Mouse (Mus musculus) lung, postnatal 14 days (tissue): ENCODE results near the gene Mcidas.

Experiments used
- DNase-seq: peaks from one replicate; pipeline ENCODE4 v3.0.0; 2021

Gene Mcidas

DNA sequence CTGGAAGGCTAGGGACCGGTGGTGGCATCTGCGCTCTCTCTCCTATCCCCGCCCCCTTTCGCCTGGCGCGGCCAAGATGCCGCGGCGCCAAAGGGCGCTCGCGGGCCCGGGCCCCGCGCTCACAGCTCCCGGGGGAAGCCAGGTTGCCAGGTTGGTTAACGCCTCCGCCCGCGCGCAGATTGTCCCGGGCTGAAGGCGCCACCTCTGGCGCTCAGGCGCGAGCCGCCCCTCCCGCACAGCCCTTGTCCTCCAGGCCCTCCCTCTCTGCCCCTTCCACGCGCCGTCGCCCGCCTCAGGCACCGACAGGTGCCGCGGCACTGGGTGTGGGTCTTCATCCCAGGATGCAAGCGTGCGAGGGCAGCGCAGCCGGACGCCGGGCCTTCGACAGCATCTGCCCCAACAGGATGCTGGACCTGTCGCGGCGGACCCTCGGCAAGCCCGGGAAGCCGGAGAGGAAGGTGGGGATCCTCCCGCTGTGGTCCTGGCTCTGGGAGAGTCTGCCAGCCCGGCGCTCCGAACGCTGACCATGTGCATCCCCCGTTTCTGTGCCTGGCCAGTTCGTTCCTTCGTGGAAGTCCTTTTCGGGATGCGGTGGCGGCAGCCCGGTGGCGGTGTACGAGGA lies at the start of gene Mcidas:
Gene Mcidas, plus strand, starts transcription at position 315 of the 622 bp plus-strand sequence.
- DNase-seq, result peak; percentile 16

DNA sequence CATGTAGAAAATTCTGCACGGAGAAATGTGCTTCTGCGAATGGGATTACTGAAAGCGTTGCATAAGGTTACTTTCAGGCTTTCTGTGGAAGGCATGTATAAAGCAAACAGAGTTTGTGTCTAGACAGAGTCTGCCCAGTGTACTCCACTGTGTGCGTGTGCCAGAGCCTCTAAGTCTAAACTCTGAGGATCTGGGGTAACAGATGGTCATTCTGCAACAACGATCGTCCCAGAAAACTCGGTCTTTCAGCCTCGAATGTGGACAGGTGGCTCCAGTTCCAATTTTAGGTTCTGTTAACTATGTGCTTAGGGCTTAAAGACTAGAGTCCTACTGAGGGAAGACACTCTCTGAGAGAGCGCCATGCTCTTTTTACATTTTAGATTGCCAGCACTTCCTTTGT lies 48.3 kb upstream of the Mcidas start:
- DNase-seq, result no peak

DNA sequence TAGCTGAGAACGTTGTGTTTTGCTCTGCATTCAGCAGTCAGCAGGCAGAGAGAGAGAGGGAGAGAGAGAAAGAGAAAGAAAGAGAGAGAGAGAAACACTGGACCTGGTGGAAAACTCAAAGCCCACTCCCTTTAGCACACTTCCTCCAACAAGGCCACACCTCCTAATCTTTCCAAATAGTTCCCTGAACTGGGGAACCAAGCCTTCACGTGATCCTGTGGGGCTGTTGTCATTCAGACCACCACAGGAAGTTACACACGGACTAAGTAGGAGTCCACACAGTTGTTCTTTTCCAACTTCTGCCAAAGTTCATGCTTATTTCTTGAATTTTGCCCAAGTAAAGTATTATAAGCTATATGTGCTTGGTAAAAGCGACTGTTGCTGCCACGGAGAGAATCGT lies 47.7 kb upstream of the Mcidas start:
- DNase-seq, result no peak

DNA sequence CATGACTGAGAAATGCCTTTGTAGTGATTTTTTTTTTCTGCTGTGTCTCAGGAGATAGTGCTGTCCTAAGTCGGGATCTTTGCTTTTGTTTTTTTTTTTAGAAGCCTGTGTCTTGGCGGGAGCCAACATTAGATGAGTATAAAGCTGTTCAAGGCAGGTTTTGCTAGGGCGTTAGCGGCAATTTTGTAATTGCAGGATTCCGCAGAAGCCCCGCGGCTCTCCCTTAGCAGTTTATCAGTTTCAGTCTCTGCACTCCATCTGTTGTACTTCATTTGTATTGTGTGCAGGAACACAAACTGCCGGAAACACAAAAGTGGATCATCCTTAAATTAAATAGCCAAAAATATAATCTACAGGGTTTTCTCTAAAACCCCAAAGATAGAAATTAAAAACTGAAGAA lies 39.6 kb upstream of the Mcidas start:
- DNase-seq, result no peak

DNA sequence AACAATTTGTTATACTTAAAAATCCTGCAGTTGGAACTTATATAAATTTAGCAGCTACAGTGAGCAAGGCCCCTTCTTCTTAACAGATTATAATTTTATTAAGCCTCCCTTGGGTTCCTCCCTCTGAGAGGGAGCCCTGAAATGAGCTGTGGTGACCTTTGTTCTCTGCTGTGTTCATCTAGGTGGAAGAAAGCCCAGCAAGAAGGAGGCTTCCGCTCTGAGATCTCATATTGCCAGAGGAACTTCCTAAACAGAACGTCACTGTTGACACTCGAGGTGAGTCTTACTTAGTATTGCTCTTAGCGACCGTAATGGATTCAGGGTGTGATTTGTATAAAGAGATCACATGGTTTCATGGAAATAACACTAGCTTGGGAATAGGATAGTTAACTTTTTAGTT lies 30.6 kb upstream of the Mcidas start:
- DNase-seq, result no peak

DNA sequence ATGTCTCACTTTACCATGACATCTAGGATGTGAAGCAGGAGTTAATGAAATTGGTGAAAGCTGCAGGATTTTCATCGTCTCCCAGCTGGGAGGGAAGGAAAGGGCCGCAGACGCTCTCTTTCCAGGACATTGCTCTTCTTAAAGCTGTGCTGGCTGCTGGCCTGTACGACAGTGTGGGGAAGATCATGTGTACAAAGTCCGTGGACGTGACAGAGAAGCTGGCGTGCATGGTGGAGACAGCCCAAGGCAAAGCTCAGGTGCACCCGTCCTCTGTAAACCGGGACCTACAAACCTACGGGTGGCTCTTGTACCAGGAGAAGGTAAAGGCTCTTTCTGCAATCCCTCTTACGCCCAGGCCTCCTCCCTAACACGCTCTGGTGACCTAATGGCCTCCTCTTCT lies 29.2 kb upstream of the Mcidas start:
- DNase-seq, result no peak

DNA sequence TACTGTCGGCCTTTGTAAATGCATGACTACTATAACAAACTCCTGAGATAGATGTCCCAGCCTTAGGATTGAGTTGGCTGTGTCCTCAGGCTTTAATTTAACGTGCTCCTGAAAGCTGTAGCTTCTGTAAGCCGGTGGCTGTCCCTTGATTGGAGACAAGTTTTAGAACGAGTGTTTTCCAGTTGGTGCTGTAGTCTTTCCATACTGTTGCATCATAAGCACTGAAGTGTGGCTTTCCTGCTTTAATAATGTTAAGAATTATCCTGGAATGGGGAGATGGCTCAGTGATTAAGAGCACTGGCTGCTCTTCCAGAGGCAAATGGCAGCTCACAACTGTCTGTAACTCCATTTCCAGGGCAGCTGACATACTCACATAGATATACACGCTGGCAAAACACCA lies 26.4 kb upstream of the Mcidas start:
- DNase-seq, result no peak

DNA sequence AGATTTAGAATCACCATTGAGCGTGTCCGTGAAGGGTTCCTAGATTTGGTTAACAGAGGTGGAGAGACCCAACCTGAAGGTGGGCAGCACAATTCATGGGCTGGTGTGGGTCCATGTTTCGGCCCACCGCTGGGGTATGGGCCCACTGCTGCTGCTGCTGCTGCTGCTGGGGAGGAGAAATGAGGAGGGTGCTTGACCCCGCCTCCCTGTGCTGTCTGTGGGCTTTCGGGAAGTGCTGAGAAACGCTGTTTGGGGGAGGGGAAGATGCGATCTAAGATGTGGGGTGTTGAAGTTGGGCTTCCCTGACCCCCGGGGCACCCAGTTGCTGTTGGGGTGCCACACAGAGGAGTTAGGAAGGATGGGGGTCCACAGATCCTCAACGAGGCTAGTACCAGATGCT lies 16.9 kb upstream of the Mcidas start:
- DNase-seq, result no peak

DNA sequence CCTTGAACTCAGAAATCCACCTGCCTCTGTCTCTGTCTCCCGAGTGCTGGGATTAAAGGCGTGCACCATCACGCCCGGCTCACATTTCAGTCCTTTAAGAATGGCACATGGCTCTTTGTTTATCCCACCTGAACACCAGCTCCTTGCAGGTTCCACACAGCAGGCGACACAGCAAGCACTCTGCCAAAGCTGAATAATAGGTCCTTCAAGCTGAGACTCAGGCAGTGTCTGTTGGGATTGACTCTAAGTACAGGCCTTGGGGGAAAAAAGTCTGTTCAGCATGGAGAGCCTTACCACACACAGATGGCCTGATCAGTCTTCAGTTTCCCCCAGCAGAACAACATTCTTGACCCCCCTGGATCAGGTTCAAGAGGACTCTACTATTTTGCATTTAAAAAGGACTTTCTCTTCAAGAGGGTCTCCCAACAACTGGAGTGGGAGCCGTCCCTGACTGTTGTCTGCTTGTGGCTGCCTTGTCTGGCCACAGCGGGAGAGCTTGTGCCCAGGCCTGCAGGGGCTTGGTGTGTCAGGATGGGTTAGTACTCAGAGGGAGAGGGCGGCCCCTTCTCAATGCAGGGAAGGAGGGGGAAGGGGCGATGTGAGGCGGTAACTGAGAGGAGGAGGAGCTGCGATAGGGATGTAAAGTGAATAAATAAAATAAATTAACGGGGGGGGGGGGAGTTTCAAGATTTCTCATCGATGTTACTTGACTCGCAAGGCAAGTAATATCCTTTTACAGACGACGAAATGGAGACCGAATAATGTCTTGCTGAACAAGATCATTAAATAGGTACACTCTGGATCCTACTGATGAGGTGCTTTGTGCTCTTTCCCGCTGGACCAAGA lies 7.8 kb upstream of the Mcidas start:
- DNase-seq, result no peak

DNA sequence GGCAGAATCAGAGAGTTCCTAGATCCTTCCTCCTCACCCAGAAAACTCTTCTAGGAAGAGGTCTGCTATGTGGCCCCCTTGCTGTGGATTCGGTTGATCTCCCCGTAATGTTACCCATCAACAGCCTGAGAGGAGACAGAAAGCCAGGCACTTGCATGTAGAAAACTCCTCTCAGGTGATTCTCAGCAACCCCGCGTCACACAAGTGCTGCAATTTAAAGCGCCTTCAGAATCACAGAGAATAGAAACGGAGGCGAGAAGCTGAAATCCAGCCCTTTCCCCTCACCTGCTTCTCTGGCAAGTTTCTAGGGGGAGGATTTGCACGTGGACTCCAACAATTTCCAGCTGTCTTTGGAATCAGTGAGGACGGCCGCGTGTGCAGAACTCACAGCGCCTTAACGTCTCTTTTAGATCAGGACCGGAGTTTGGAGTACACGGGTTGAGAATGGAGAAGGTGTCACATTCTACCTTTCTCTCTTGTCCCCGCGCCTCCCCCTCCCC lies 7.1 kb upstream of the Mcidas start:
- no peak for DNase-seq

DNA sequence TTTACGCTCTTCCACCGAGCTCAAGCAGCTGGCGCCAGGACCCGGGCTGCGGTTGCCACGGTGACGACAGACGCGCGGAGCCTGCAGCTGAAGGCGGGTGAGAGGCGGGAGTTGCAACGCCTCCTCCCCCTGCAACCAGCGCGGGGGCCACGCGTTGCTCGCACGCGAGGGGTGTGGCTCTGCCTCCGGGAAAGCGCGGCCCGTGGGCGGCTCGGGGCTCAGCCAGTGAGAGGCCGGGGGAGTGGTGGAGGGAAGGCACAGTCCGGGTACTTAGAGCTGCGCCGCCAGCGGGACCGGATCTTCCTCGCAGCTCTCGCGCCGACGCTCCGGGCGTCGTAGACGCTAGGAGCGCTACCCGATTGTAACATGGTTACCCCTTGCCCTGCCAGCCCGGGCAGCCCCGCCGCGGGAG lies 6.1 kb upstream of the Mcidas start, which contains the start of gene Ccno:
Gene Ccno, plus strand, starts transcription at position 271 of the 412 bp plus-strand sequence.
- peak; percentile 94 for DNase-seq

DNA sequence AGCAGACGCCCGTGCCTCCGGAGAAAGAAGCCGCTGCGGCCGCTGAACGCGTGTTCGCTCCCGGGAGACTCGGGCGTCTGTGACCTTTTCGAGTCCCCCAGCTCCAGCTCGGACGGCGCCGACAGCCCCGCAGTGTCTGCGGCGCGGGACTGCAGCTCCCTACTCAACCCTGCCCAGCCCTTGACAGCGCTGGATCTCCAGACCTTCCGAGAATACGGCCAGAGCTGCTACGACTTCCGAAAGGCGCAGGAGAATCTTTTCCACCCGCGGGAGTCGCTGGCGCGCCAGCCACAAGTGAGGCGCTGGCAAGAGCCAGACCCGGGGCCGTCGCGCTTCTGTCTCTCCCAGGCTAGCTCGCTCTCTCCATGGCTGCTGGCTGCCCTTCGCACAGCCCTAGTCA lies 5.7 kb upstream of the Mcidas start:
- no peak for DNase-seq

DNA sequence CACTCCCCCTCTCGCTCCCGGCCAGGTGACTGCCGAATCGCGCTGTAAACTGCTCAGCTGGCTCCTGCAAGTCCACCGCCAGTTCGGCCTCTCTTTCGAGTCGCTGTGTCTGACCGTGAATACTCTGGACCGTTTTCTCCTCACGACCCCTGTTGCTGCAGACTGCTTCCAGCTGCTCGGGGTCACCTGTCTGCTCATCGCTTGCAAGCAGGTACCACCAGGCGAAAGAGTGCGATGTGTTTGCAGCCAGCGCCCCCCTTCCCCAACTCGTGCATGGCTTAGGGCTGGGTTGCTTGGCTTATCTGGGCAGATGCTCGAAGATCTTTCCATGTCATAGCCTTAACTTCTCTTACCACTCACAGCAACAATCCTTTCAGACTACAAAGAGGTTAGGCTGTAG lies 4.8 kb upstream of the Mcidas start:
- DNase-seq, result no peak

DNA sequence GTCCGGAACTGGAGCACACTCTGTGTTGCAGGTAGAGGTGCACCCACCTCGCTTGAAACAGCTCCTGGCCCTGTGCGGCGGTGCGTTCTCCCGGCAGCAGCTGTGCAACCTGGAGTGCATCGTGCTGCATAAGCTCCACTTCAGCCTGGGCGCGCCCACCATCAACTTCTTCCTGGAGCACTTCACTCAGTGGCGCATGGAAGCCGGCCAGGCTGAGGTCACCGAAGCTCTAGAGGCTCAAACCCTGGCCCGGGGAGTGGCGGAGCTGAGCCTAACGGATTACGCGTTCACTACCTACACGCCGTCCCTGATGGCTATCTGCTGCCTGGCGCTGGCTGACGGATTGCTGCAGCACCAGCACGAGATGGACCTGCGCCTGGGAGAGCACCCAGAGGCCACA lies 4.1 kb upstream of the Mcidas start:
- DNase-seq, result peak; percentile 57

DNA sequence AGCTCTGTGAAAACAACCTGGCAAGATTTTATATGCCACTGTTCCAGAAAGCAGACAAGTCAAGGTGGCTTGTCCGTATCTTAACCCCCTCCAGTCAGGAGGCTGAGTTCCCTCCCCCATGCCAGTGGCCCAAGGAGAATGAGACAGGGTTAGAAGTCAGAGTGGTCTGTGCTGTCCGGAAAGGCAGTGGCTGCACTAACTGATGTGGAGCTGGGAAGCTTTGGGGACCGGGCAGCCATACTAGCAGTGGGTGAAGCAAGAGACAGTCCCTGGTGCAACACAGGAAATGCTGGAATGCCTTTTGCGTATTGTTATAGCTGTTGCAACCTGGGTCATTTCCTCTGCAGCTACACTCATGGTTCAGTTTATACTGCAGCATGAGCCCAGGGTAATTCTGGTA lies 3.3 kb upstream of the Mcidas start:
- no peak for DNase-seq

DNA sequence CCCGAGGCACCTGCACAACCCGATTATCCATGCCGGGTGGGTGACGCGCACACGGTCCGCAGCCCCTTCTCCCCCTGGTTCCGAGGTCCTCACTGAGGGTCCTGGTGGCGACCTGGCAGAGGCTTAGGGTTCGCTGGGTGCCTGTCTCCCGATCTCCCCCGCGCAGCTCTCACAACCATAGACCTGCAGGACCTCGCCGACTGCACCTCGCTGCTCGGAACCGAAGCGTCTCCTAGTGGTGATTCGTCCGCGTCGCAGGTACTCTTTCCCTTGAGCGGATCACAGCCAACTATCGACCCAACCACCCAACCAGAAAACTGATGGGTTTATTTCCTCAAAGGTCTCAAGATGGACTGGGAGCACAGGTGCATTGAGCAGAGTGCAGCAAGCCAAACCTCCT lies 546 bp downstream of the Mcidas start:
- DNase-seq, result peak; percentile 73

DNA sequence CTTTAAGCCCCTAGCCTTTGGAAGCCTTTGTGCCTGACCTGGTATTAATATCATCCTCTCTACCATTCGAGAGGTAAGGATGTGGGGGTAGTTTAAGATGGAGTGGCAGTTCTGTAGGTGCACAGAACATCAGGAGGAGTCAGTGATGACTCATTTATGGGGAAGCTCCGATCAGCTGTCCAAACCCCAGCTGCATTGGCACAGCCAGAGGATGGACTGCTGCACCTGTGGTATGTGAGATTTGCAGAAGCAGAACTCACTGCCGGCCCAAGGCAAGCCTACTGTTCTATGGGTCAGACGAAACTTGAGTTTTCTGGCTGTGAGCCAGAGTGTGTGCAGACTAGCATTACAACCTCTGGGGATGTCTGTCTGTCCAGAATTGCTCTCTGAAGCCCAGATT lies 2.8 kb downstream of the Mcidas start:
- DNase-seq, result no peak

DNA sequence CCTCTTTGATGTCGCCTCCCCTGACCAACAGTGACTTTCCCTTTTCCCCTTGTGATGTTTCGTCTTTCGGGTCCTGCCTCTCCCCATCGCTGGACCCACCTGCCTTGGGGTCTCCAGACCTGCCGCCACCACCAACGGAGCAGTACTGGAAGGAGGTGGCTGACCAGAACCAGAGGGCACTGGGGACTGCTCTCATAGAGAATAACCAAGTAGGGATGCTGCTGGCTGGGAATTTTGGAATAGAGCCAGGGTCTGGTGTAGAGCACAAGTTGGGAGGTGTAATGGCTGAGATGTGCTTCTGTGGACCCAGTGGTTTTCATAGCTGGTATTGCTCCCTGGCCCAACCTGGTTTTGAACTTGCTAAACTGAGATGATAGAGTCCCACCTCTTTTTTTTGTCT lies 3.7 kb downstream of the Mcidas start:
- no peak for DNase-seq

DNA sequence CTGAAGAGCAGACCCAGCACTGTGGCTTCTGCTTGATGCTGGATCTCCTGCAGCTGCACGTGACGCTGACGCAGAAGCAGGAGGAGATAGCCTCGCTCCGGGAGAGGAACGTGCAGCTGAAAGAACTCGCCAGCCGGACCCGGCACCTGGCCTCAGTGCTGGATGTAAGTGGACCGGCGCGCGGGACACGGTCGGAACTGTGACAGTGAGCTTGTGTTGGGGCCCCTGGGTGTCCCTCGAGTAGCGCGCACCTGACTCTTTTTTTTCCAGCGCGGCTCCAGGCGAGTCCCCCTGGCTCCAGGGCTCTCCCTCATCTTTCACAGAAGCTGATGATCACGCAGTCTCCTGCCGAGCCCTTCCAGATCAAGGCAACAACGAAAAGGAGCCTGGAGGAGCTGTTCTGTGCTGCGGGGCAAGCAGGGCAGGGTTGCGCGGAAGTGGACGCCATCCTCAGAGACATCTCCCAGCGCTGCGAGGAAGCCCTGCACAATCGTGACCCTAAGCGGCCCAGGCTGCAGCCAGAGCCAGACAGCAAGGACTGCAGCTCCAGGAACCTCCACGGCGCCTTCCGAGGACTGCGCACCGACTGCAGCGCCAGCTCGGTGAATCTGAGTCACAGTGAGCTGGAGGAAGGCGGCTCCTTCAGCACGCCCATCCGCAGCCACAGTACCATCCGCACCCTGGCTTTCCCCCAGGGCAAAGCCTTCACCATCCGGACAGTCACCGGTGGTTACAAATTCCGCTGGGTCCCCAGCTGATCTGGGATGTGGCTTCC lies 5.0 kb downstream of the Mcidas start:
- DNase-seq, result no peak

DNA sequence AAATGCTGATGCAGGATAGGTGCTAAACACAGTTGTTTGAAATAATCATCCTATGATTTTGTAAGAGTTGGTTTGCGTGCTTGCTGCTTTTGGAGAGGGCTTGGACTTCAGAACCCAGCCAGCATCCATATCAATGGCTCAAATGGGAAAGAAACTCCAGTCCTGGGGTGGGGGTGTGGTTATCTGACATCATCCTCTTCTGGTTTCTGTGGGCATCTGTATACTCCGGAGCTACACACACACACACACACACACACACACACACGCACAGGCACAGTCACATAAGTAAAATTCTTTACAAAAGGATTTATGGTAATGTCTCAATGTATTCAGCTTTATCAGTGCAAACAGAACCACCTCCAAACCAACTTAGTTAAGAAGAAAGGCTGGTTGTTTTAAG lies 6.4 kb downstream of the Mcidas start:
- no peak for DNase-seq

DNA sequence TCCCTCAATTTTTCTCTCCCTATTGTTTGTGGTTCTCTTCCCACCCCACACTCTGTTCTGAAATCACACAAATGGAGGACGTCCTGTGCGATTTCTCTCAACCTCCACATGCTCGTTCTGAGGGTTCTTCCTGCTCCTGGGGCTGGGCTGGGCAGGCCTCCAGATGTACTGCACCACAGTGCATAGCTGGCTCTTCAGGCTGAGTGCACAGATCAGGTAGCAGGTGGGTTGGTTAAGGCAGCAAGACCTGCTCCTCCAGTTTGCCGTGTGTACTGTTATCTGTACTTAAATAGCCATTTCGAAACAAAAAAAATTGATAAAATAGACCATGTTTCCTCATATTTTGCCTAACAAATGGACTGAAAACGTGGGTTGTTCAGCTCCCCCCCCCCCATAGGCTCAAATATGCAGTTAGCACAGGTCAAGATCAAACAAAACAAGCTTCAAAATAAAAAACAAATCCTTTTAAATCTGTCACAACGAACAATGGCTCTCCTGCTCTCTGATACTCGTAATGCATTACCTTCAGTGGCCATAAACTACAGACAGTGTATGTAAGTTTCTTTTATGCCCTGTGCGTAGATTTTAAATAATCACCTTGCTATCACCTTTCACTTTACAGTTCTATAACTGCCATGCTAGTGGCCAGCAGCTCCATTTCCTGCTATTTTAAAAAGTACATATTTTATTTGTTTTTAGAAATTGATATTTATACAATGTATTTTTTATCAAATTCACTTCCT lies 7.1 kb downstream of the Mcidas start:
- DNase-seq, result peak; percentile 59

DNA sequence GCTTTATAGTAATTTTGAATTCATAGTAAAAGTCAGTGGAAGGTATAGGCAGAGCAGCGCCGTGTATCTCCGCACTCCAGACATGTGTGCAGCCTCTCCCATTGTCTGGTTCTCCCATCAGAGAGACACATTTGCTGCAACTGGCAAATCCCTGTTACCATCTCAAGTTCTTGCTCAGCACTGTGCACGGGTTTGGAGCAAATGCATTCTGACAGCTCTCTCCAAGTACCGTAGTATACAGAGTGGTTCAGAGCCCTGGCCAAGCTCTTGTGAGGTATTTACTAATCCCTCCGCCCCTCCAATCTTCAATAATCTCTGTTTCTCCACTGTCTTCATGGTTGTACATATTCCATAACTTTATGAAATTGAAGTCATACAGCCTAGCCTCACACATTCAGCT lies 19.0 kb downstream of the Mcidas start:
- DNase-seq, result no peak
